Mouse (Mus musculus): ENCODE results near the gene Cyb5r3.

The Cyb5r3 gene

GRCm38 (mm10) chr15:83172492-83173429 is at the start of gene Cyb5r3:
Gene Cyb5r3, minus strand, starts transcription at chr15:83172592.
- DNase-seq (ENCODE audit: low spot score), result no peak

- DNase-seq (ENCODE audit: low spot score), result no peak
These were observed 49.3 kb upstream of the Cyb5r3 start for GRCm38 (mm10) chr15:83221721-83222120.

GRCm38 (mm10) chr15:83220368-83221013 is 48.1 kb upstream of the Cyb5r3 start:
- no peak for DNase-seq (ENCODE audit: low spot score)

DNA sequence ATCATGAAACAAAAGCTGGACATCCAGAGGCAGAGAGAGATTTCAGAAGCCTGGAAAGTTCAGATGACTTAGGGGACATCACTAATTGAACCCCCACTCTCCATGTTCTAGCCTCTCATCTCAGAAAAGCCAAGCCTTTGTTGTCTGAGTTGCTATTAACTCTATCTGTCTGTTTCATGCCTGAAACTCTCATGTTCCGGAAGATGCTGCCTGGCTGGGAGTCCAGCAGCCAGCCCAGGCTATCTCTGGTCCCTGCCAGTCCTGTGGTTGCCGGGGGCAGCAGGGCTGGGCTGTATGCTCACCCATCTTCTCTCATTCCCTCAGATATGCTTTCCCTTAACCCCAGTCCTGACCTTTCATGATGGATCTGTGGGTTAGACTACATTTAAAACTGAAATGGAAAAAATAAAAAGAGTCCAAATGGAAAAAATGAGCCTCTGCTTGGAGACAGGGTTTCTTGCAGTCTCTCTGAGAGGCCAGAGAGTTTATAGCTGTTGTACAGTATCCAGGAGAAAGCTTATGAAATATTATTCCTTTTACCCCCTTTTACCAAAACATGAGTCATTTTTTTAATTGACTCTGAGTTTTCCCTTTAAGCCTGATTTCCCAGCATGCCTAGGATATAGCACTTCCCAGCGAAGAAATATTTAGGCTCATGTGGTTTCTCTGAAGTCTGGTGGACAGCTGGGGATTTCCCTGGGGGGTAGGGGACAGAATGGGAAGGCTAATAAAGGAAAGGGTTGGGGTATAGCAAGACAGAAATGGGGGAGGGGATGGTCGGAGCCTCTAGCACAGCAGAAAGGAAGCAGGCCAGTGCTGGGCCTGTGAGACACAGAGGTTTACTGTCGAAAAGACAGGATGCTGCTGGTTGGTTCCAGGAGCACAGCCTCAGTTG is 43.2 kb upstream of the Cyb5r3 start:
- no peak for DNase-seq (ENCODE audit: low spot score)

DNA sequence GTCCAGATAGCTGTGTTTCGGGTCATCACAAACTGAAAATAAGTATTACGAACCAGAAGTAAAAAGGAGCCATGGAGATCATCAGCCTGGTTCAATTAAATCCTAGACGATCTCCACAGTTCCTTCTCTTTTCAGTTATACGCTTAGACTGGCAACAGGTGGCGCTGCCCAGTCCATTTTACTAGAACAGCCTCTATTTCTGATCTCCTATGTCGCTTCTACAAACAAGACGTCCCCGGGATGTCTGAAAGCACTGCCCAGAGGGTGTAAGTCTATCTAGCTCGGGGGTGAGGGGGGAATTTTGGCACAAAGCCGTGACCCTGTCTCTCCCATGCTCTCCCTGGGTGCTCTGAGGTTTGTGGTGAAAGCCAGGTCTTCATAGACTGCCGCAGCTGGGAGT is 37.8 kb upstream of the Cyb5r3 start:
- DNase-seq (ENCODE audit: low spot score), result no peak

DNA sequence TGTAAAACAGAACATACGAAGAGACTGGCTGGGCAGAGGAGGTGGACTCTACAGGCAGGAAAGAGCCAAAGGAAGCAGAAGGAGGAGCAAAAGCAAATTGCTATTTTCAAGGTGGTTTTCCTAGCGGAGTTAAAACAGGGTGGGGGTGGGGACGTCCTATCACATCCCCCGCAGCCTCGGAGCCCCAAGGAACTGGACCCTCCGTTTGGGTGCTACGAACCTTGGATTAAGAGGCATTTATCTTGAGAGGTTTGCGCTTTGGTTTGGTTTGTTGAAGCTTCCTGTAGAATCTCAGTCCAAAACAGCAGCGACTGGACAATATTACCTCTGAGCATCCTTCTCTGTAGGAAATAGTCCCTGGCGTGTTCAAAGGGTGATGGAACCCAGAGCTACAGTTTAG is 37.3 kb upstream of the Cyb5r3 start:
- DNase-seq (ENCODE audit: low spot score), result no peak

- DNase-seq (ENCODE audit: low spot score), result no peak
These were observed 36.8 kb upstream of the Cyb5r3 start for GRCm38 (mm10) chr15:83209092-83209695.

DNA sequence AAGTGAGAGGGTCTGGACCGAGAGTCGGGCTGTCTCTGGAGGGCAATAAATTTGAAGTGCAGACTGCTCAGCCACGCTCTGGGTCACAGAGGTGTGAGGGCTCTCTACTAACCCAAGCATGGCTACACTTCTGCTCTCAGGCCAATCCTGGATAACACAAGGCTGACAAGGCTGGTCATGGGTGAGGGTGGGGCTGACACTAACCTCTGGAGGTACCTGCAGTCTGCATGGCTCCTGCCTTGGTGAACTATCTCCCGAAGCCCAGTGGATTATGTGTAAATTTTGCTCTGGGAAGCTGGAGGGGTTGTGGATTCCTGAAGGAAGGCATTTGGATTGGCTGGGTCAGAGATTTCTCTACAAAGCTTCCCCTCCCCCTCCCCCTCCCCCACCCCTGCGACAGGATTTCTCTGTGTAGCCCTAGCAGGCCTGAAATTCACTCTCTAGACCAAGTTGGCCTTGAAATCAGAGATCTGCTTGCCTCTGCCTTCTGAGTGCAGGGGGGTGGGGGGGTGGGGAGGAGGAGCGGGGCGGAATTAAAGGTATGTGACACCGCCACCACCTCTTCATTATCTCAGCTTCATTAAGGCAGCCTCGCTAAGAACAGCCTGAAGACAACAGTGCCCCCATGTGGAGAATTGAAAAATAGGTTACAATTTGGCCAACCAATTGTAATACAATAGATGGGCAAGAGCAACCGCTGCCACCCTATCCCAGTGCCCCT is 32.5 kb upstream of the Cyb5r3 start:
- DNase-seq (ENCODE audit: low spot score), result no peak

DNA sequence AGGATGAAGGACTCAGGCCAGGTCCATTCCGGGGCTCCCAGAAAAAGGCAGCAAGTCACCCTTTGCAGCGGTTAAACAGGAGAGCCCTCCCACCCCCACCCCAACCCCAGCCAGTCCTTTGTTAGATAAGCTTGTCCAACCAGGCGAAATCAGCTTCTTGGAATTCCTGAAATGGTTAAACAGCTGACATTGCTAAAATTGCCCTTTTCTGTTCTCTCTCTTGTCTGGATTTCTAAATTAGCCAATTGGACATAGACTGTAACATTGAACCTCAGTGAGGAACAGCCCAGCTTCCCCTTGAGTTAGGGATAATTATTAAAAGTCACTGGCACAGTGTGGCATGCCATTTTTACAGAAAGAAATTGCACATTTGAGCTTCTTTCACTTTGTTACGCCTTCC is 30.0 kb upstream of the Cyb5r3 start:
- no peak for DNase-seq (ENCODE audit: low spot score)

GRCm38 (mm10) chr15:83193413-83193812 is 21.0 kb upstream of the Cyb5r3 start:
- DNase-seq (ENCODE audit: low spot score), result no peak

GRCm38 (mm10) chr15:83182351-83182750 is 10.0 kb upstream of the Cyb5r3 start:
- no peak for DNase-seq (ENCODE audit: low spot score)

DNA sequence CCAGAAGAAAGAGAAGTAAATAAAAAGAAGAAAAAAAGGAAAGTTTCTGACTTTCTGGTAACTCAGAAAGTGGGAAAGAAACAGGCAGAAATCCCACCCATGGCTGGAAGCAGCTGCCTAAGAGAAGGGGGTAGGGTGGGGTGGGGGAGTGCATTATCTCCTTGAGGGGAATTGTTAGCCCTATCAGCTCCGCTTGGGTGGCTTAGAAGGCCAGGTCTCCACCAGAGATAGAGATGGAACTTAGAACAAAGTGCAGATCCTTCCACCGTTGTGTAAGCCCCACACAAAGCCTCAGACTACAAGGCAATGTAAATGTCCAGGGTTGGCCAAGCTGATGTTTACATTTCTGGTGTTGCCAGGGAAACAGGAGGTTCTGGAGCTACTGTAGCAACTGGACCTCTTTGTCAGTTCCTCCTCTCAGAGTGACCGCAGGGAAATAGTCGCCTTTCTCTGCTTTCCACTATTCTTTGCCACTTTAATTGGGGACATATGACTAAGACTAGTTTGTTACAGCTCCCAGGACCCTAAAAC is 9.5 kb upstream of the Cyb5r3 start:
- no peak for DNase-seq (ENCODE audit: low spot score)

- DNase-seq (ENCODE audit: low spot score), result no peak
These were observed 7.6 kb upstream of the Cyb5r3 start for GRCm38 (mm10) chr15:83180004-83180403.

DNA sequence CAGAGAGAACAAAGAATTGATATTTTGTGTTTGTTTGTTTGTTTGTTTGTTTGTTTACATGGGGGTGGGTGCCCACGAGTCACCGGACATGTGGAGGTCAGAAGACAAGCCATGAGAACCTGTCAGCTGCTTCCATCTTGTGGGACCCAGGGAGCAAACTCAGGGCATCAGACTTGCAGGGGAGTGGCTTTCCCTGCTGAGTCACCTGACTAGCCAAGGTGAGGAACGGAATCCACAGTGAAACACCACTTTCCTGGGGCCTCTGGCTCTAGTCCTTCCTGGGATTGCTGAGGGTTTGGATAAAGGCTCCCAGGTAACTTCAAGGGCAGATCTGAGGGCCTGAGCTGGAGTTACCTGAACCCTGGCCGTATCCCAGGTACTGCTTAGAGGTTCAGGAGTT is 4.3 kb upstream of the Cyb5r3 start:
- DNase-seq (ENCODE audit: low spot score), result no peak

DNA sequence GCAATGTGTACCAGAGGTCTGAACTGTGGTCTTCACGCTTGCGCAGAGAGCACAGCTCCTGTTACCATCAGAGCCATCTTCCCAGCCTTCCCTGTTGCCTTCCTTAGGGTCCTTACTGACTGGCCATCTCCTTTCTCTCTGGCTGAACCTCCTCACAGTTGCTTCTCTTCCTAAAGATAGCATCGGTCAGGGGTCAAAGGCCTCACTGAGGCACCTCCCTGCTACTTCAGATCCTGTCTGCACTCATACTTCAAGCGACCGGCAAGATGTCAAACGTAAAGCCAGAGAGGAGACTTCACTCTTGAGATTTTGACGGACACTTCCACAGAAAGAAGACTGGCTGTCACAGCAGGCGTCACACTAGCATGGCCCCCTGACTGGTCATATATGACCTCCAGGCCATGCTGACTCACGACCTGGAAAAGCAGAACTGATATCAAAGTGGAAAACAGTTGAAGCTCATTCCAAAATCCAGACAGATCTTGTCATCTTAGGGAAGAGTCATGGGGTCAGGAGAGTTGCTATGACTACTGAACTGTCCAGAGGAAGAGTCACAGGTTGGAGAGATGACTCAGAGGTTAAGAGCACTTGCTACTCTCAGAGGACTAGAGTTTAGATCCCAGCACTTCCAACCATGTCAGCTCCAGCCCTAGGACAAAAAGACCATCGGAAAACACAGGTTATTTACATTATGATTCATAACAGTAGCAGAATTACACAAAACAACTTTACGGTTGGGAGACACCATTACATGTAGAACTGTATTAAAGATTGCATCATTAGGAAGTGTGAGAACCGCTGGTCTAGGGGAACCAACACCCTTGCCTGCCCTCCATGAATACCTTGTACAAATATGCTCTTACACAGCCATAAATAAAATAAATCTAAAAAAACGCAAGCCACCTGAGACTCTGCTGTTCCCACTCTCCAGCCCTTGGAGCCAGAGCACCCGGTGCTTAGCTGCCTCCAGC is 1.8 kb upstream of the Cyb5r3 start:
- DNase-seq (ENCODE audit: low spot score), result no peak

DNA sequence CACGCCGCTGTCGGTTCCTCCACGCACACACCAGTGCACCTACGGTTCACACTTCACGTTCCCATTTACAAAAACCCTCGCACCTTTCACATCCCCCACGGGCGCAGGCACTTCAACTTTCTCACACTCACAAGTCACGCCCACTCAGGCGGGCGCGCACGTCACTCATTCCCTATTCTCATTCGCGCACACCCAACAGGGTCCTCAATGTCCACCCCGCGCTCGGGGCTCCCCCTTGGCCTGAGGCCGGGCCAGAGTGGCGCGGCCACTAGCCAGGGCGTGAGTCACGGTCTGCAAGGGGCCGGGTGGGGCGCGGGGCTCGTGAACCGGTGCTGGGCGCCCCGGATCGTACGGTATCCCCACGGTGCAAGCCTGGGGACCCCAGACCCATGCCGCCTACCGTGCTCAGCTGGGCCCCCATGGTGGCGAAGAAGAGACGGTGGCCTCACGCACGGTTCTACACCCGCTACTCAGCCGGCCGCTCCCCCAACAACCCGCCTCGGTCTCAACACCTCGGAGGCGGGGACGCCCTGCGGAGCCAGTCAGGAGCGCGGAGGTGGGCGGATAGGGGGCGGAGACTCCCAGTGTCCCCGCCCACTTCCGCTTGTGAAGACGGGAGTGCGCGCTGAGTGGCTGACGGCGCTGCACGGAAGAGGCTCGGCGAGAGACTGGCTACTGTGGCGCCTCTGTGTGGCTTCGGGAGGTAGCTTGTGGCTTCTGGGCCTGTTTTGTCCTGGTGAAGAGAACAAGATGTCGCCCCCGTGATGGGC is 495 bp downstream of the Cyb5r3 start:
- peak; percentile 71 for DNase-seq (ENCODE audit: low spot score)

- no peak for DNase-seq (ENCODE audit: low spot score)
These were observed 1.3 kb downstream of the Cyb5r3 start for GRCm38 (mm10) chr15:83170956-83171659.
